Mouse (Mus musculus) CD4-positive helper T cell, adult 2 months (primary cell): ENCODE measurements around the gene Zfyve21.

Source experiments
- DNase-seq: peaks from one replicate; pipeline ENCODE4 v3.0.0-alpha.2; 2012; ENCODE audit warnings: low read depth, missing footprints, low spot score

The Zfyve21 gene

DNA sequence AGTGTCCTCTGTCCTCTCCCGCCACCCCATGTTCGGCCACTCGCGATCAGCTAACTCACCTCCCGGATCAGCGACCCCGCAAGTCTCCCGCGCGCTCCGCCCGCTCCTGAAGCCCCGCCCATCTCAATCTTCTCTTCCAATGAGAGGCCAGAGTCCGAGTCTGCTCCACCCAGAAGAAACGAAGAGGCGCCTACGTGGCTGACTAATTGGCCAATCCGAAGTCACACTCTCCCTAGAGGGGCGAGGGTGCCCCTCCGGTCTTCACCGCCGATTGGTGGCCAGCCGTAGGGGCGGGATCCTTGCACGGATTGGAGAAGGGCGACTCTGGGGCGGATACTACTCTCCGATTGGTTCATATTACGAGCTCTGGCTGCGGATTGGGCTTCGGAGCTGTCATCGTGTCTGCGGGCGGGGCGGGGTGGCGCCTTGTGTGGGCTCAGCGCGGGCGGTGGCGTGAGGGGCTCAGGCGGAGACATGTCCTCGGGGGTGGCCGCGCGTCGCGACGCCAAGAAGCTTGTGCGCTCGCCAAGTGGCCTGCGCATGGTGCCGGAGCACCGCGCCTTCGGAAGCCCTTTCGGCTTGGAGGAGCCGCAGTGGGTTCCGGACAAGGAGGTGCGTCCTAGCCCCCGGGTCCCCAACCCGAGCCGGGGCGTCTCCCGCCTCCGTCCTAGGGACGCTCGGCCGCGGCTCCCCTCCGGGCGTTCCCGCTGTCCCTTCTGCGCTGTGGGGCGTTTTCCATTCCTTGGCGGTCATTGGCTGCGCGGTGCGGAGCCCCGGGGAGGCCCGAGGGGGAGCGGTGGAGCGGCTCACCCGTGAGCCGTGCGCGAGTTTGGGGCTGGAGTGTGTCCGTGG is at the start of gene Zfyve21, which contains the start of gene Xrcc3:
TSS of gene Zfyve21 (plus strand) at position 405 of the 852 bp plus-strand sequence.
TSS of gene Xrcc3 (minus strand) at position 108 of the 852 bp plus-strand sequence.
- DNase-seq = peak; percentile 99

DNA sequence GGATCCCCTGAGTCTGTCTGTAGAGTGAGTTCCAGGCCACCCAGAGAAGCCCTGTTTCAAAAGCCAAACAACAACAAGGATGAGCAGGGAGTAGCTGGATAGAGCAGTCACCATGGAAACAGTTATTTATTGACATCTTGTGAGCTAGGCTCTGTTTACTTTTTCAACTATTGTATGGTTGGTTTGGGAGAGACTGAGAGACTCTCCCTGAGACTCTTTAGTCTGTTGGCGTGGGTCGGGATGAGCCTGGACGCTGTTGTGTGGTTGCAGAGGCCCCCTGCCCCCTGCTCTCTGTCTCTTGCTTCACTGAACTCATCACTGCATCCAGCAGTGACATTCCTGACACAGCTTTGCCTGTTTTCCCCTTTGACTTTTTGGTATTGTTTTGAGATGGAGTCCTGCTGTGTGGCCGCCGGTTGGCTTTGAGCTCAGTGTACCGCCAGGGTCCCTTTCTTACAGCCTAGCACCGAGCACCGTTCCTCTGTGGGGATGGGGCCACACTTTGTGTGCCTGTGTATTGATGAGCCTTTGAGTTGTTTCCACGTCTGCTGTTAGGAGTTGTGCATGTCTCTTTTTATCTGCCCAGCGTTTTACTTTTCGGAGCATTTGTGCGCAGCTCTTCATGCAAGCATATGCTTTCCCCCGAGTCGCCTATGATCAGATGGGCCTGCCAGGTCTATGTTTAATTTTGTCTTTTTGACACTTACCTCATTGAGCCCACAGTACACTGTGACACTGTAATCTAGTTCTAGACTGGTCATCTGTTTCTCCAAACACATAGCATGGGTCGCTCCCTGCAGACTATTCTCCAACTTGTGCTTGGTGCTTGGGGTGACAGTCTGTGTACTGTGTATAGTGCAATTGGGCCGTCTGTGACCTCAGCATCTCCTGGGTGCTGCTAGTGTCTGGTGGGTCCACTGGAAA is 47.4 kb upstream of the Zfyve21 start:
- no peak for DNase-seq

DNA sequence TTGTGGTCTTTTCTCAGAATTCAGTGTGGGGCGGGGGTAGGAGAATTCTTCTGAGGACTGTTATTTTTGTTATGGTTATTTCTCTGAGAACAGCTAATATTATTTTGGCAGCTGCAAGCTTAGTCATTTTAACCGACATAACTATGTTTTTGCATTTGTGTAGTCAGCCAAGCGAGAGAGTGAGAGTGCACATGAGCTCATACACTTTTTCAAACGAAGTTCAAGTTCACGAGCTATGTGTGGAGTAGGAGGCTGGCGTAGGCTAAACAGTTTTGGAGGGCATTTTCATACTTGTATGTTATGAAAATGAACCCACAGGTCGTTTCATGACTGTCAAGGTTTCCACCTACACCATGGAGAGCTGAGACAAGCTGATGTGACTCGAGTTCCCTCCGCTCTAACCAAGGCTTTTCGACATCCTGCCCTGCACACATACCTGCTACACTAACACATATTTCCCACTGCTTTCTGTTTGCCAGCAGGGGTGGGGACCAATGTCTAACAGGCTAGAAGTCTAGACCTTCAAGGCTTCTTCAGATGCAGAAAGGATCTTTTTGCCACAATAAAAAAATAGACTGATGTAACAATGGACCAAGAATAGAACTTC is 45.5 kb upstream of the Zfyve21 start:
- peak; percentile 28 for DNase-seq

DNA sequence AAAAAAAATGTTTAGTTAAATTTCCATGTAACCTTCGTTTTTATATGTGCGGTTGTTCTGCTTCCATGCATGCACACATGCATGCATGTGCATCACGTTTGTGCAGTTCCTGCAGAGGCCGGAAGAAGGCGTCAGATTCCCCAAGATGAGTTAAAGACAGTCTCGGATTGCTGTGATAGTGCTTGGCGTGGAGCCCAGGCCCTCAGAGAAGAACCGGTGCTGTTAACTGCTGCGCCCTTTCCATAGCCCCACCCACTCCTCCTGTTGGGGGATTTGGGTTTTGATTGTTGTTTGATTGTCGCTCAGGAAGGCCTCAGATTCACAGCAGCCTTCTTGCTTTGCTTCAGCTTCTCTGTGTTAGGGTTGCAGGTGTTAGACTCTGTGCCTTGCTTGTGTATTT is 44.7 kb upstream of the Zfyve21 start:
- DNase-seq = peak; percentile 41

DNA sequence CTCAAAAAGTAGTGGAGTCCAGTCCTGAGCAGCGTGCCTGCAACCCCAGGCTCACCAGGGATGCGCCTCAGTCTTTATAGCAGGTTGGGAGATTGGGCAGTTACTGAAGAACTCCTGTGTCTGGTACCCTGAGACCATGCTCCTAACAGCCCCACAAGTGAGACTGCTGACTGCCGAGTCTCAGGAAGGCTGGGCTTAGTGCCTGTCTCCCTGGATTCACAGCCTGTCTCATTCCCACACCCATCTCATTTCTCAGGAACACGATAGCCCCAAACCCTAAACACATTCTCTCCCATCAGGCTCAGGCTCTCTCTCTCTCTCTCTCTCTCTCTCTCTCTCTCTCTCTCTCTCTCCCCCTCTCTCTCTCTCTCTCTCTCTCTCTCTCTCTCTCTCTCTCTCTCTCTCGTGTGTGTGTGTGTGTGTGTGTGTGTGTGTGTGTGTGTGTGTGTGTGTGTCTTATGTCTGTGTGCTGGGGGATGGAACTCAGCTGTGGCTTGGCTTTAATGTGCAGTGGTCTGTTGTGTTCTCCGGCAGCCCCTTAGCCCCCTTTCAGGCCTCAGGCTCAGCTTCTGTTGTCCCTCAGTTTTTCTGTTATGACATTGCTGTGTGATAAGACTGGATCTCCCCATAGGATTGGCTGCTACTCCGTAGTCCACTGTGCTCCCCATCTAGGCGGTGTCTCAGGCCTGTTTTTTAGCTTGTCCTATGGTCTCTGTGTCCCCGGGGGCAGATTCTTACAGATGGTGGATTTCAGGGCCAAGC is 44.0 kb upstream of the Zfyve21 start:
- no peak for DNase-seq

DNA sequence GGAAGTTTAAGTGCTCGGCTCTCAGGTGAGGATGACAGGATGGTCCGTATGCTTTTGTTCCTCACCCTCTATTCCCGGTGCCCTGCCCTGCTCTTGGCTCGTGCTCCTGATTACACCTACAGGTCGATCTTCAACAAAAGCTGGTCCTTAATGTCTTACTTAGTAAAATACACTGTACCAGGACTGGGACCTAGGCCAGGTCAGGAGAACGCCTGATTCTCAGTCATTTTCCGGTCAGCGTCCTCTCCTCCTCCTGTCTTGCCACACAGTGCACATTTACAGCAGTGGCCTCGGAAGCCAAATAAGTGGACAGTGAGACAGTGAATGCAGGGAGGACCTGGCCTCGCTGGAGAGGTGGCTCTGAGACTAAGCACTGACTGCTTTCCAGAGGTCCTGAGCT is 43.3 kb upstream of the Zfyve21 start:
- no peak for DNase-seq

DNA sequence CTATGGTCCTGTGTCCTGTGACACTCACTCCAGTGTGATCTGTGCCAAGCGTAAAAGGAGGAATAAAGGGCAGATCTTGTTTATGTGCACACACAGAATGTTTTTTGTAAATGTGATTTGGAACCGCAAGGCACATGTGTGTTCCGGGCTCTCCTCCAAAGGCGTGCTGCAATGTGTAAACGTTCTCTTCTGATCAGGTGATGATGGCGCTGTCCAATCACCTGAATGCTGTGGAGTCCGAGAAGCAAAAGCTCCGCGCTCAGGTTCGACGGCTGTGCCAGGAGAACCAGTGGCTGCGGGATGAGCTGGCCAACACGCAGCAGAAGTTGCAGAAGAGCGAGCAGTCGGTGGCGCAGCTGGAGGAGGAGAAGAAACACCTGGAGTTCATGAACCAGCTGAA is 39.8 kb upstream of the Zfyve21 start:
- DNase-seq = no peak

DNA sequence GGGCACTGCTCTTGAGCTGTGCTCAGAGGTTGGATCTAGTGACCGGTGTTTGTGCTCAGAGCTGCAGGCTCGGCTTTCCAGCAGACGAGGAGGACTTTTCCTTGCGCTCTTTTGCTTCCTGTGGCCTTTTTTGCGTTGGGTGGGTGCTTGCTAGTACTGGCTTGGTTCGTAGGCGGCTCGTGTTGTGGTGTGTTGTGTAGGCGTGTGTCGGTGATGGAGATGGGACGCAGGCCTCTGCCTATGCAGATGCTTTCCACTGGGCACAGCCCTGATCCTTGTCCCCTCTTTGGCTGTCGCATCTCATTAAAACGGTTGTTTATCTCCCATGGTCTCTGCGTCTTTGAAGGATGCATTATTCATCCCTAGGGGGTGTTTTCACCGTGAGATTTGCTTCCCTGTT is 39.1 kb upstream of the Zfyve21 start:
- no peak for DNase-seq

DNA sequence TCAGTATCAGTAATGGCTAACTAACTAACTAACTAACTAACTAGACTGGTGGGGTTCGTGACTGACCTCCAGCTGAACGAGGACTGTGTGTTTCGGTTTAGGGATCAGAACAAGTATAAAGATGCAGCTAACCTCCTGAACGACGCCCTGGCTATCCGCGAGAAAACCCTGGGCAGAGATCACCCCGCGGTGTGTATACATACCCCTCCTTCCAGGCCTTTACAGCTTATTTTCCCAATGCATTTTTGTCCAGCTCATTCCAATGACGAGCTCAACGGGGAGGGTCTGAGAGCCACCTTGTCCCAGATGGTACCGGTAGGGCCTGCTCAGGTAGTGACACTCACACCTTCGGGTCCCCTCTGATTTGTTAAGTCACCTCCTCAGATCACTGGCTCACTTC is 36.1 kb upstream of the Zfyve21 start:
- no peak for DNase-seq

DNA sequence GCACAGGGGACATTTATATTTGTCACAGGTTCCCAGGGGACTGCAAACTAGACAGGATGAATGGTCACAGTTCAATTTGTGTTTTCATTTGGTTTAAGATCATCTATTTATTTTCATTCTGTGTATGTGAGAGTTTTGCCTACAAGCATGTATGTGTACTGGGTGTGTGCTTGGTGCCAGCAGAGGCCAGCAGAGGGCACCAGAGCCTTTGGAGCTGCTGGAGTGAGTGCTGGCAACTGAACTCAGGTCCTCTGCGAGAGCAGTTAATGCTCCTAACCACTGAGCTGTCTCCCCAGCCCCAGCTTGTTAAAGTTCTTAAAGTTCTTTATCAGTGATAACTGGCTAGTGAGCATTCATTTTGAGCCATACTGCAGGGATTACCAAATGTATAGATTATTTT is 34.4 kb upstream of the Zfyve21 start:
- DNase-seq = no peak

DNA sequence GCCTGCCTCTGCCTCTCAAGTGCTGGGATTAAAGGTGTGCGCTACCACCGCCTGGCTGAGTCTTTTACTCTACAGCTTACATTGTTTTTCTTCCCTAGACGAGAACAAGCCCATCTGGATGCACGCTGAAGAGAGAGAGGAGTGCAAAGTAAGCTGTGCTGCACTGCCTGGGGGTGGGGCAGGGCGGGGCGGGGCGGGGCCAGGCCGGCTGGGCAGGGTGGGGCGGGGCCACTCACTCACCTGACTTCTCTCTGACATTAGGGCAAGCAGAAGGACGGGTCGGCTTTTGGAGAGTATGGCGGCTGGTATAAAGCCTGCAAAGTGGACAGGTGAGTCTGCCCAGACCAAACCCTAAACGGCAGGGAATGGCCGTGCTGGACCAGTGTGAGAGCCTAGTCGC is 28.8 kb upstream of the Zfyve21 start:
- DNase-seq = no peak

DNA sequence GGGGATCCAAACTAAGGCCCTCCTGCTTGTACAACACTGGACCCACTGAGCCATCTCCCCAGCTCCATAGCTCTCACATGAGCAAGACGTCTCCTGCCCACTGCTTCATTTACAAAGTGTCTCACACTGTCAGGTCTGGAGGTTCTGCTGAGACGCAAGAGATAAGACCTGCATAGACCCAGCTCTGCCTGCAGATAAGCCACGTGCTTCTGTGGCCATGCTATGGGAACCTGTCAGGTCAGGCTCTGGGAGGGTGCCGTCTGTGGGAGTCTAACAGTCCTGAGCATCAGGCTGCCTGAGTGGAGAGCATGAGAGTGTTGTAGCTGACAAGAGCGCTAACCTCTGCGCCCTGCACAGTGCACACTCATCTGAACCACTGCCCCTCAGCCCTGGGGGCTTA is 27.0 kb upstream of the Zfyve21 start:
- DNase-seq = no peak

DNA sequence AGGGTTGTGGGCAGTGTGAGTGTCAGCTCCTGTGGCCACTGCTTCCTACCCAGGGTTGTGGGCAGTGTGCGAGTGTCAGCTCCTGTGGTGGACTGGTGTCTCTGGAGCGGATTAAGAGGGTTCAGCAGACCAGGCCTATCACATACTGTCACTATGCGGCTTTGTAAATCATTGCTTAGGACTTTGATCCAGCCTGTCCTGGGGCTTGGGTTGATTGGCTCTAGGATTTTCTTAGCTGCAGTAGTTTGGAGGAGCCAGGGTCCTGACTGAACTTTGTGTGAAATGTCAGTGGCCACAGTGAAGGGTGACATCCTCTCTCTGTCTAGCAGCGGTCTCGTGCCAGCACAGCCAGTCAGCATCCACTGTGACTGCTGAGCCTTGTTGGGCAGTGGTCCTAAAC is 23.9 kb upstream of the Zfyve21 start:
- DNase-seq = no peak

DNA sequence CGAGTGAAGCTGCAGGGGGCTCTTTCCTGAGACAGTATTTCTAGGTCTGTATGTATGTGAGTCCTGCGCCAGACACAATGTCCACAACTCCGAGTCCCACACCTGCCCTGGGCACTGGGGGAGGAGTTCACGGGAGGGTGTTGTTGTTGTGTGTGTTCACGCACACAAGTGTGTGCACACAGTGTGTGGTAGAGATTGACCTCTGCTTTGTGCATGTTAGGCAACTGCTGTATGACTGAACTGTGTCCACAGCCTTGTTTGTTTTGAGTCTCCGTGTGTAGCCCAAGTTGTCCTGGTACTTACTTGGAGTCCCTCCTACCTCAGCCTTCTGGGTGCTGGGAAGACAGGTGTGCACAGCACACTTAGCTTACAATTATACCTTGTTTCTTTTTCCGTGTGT is 23.3 kb upstream of the Zfyve21 start:
- no peak for DNase-seq

DNA sequence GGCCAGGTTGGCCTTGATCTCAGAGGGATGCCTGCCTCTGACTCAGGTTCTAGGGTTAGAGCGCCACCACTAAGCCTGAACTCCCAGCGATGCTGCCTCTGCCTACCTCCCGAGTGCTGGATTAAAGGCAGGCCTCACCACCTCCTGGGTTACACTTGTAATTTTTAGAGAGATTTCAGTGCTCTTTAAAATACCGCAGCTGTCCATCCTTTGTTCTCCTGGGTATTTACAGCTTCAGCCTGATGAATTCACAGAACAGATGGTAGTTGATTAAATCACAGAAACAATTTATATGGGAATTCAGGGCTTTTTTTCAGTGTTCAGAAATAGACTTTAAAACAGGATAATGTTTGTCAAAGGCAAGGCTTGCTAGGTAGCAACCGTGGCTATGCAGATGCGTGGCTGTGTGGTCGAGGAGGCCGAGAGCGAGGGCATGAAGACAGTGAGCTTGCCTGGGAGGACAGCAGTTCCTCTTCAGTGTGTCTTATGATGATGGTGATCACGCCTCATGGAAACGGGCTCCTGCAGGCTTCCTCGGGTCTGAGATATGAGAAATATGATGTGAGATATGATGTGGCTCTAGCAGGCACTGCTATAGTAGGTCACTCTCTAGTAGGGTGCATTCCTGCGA is 22.4 kb upstream of the Zfyve21 start:
- DNase-seq = no peak

DNA sequence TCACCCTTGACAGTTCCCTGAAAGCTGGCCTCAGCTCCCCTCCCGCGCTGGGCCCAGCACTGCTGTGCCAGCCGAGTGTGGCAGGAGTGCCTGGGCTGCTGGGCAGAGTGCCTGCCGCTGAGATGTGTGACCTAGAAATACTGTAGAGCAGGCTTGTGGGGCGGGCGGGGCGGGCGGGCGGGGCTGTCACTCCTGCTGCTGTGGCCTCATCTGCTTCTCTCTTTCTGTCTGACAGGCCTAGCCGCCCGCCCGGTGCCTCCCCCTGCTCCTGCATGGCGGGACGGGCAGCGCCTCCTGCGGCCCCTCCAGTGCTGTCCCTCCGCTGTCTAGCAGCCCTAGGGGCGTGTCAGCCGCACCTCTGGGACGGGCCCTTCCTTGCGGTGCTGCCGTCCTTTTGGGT is 19.9 kb upstream of the Zfyve21 start:
- no peak for DNase-seq

DNA sequence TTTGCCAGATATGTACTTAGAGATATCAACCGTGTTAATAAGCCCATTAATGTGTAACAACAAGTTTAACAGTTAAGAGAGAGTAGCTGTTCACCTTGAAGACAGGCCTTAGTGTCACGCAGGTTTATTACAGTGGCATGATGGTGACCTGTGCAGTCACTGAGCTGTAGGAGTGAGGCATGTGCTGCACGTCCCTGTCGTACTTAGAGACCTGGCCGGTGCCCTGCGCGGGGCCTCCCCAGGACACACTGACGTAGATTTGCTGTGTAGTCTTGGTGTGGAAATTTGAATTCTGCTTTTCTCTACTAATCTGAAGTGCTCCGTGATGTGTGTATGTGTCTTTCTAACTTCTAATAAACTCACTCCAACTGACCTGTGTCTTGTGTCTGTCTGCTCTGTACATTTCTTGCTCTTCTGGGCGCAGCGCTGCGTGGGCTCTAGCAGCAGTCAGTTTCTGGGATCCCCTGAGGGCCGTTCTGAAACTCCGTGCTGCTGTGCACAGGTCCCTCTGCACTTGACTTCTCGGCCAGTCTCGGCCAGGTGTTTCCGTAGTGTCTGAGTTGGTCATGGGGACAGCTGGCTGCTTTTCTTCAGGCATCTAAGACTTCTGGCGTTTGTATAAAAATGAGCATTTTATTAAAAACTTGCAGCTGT is 19.3 kb upstream of the Zfyve21 start:
- no peak for DNase-seq

DNA sequence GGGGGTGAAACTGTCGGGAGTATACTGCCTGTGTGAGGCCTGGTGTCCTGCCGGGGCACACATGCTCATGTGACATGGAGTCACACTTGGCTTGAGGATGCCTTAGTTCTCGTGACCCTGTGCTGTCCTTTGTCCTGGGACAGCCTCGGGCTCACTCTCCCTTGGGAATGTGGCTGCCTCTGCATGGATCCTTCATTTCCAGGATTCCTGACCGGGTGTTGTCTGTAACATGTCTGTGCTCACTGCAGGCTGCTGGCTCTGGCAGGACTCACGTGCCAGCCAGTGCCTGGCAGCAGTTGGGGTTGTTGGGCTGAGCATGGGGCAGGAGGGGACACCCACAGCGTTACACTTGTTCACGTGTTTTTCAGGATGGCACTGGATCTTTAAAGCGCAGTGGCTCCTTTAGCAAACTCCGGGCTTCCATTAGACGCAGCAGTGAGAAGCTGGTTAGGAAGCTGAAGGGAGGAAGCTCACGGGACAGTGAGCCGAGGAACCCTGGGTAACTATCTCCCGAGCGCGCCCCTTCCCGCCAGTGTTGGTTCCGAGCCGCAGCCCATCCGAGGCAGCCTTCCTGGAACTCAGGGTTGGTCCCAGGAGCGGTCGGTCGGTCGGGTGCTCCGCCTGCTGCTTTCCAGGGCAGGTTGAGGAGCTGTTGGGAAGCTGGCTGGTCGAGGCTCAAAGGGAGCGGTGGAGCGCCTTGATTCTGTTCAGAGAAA is 18.6 kb upstream of the Zfyve21 start:
- DNase-seq = no peak

DNA sequence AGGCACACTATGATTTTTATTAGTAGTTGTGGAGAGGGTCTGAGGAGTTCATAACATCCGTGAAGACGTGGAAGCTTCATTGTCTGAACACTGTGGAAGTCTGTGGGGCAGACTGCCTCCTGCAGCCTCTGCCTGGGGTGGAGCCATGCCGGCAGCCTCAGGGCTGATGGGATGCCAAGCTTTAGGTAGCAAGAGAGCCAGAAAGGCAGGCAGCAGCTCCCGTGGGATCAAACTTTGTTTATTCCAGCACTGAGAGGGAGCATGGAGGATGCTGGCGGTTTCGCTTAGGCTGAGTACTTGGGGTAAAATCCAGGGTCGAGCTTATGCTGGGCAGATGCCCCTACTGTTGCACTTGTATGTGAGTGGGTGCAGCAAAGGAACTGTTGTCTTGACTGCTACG is 16.7 kb upstream of the Zfyve21 start:
- DNase-seq = no peak

DNA sequence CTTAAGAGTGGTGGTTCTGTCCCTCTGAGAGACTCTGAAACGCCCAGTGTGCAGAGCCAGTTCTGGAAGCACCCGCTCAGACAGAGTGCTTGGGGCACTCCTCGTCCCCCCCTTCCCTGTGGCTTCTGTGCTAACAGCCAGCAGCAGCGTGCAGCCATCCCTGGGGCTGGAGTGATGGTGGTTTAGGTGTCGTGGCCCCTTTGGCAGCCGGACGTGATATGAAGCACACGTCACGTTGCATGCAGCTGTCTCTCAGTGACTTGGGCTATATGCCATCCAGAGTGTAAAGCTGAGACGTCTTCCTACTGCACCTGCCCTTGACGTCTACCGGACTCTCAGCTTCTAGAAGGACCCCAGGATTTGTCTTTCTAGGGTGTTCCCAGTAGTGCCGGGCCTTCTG is 15.5 kb upstream of the Zfyve21 start:
- no peak for DNase-seq
